In the genomic region with DNA sequence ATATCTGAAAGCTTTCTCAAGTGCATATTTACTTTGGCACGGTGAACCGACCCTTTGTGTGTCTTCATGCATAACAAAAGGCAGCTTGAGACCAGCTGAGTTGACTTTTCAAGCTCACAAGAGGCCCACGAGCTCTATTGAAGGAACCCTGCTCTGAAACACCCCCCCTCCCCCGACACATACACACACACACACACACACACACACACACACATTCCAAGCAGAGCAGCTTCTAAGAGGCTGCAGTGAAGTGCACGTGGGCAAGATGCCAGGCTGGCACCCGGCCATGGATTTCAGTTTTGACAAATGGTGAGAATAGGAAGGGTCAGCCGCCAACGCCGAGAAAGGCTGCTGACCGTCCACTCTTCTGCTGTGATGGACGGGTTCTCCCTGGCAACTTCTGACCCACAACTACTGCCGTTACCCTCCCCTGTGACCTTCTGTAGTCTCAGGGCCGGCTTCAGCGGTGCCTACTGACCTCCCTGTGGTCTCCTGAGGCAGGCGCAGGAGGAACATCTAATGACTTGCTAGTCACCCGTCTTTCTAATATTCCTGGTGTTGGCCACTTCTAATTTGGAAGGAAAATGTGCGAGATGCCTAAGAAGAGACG, we compare ENCODE assay signal across 9 mouse cellular contexts.
DNase-seq lines count a peak whose midpoint lies in the region; ATAC-seq lines count a peak whose summit lies in the region.
"Had no signal": no experiment of that assay in that cellular context is flagged by ENCODE, and none has a peak within 500 bp of the region (broad histone marks: within the 10 kb centered on the region; RNA-seq: fewer than 3 reads in every experiment).

No protein-coding gene starts in this region.

- no peak overlapping the region for H3K4me2 ChIP-seq in intestine, embryonic 16.5 days (ENCODE audit: low read depth, low read length)
- H3K4me2 ChIP-seq in lung, embryonic 16.5 days (ENCODE audit: low read depth, low read length) = peak overlapping the region; percentile 55

- H3K9ac ChIP-seq in intestine, embryonic 16.5 days (ENCODE audit: low read depth, low read length) = no peak overlapping the region
- no peak overlapping the region for H3K9ac ChIP-seq in lung, embryonic 16.5 days (ENCODE audit: low read length)
- H3K9ac ChIP-seq: liver, embryonic 14.5 days had no signal

- H3K27me3 ChIP-seq in intestine, embryonic 16.5 days (replicated peaks; ENCODE audit: control insufficient read depth, insufficient read depth, low read length) = no peaks in the 10 kb centered on the region
- H3K27me3 ChIP-seq in lung, embryonic 16.5 days (ENCODE audit: control insufficient read depth, insufficient read depth, low read depth, low read length) = no peaks in the 10 kb centered on the region

- DNase-seq in layer of hippocampus, adult 11-12 months (ENCODE audit: low spot score) = peak; percentile 21
- no peak for DNase-seq in layer of hippocampus, adult 9-11 months
- peak; percentile 81 for DNase-seq in cerebellum, adult 9-11 months
- peak; percentile 90 for DNase-seq in heart, adult 11 months
- DNase-seq in retina, postnatal 7 days (ENCODE audit: low read depth, low spot score) = peak; percentile 23
- DNase-seq in B cell, adult 2 months = no peak

- H3K36me3 ChIP-seq in intestine, embryonic 16.5 days (ENCODE audit: control insufficient read depth, insufficient read depth, low read length) = no peaks in the 10 kb centered on the region
- no peaks in the 10 kb centered on the region for H3K36me3 ChIP-seq in lung, embryonic 16.5 days (ENCODE audit: control insufficient read depth, insufficient read depth, low read length)

- 43% methylated on average over 18 of the region's 18 CpGs for WGBS in intestine, embryonic 16.5 days
- 4% methylated on average over 18 of the region's 18 CpGs for WGBS in lung, embryonic 16.5 days

- H3K4me3 ChIP-seq in intestine, embryonic 16.5 days (ENCODE audit: low read length) = no peak overlapping the region
- peak overlapping the region; percentile 21 for H3K4me3 ChIP-seq in lung, embryonic 16.5 days (ENCODE audit: low read length)

- H3K4me1 ChIP-seq in intestine, embryonic 16.5 days (ENCODE audit: control insufficient read depth, insufficient read depth, low read length) = no peaks in the 10 kb centered on the region
- peaks cover 23% of the 10 kb centered on the region for H3K4me1 ChIP-seq in lung, embryonic 16.5 days (replicated peaks; ENCODE audit: control insufficient read depth, insufficient read depth, low read length)

- no peak overlapping the region for H3K27ac ChIP-seq in intestine, embryonic 16.5 days (ENCODE audit: low read length)
- H3K27ac ChIP-seq in lung, embryonic 16.5 days (ENCODE audit: low read length) = peak overlapping the region; percentile 95
- H3K27ac ChIP-seq: liver, embryonic 14.5 days had no signal

- ATAC-seq in intestine, embryonic 16.5 days = peak; percentile 63; the same call in 1 of the 2 replicates
- peak; percentile 90 for ATAC-seq in lung, embryonic 16.5 days (ENCODE audit: low read depth)

- H3K9me3 ChIP-seq in intestine, embryonic 16.5 days (ENCODE audit: control insufficient read depth, low read length) = no peaks in the 10 kb centered on the region
- peaks cover 2% of the 10 kb centered on the region; the same call in 1 of the 2 replicates for H3K9me3 ChIP-seq in lung, embryonic 16.5 days (ENCODE audit: control insufficient read depth, low read length)

Comparison
In these comparisons a context has a peak if more than half of its experiments do, and no peak if none do; other contexts are left out.
1. DNase-seq: peak in layer of hippocampus, adult 11-12 months (single experiment), cerebellum, adult 9-11 months (single experiment), heart, adult 11 months (single experiment) and retina, postnatal 7 days (single experiment); none in layer of hippocampus, adult 9-11 months (single experiment) and B cell, adult 2 months (0 of 2).